Mouse (Mus musculus) Patski (cell line): ENCODE measurements around the gene C1qtnf5. TPM values are rescaled to one million over a fixed set of nuclear protein-coding genes. Genes with fewer than 3 reads are reported as not detected.
A peak's percentile ranks its signal among the peaks of the same experiment; 100 is the strongest.

Experiments used
- ATAC-seq: fragments of 100-300 bp; one replicate; pipeline ENCODE4 v1.8.0; 2021
- CTCF ChIA-PET: fragments of 350-600 bp; sonication (Branson Sonifier 250); formaldehyde crosslinking; loops from one replicate; lab custom pipeline; 2022; ENCODE audit warnings: inconsistent platforms; lab: Charles Lee
- POLR2A ChIA-PET: fragments of 350-600 bp; sonication (Branson Sonifier 250); formaldehyde crosslinking; loops from one replicate; lab custom pipeline; 2022; ENCODE audit warnings: antibody characterized with exemption, inconsistent platforms; lab: Charles Lee
- DNase-seq: peaks from one replicate; pipeline ENCODE4 v3.0.0-alpha.2; 2011; ENCODE audit warnings: low read depth, low spot score
- H3K27me3 ChIP-seq: fragments of 371-371 bp; one replicate; pipeline ENCODE4 v1.5.1; 2021
- CTCF ChIP-seq: fragments of 100-300 bp; IDR thresholded peaks from one replicate; pipeline ENCODE4 v1.5.1; 2021
- in situ Hi-C: fragments of 300-500 bp; cut with MboI; formaldehyde crosslinking; loops from 3 replicates; pipeline ENCODE4 v1.11.1; 2018; ENCODE audit warnings: low pct_unique_long_range_greater_than_20kb, mixed read lengths
- polyA plus RNA-seq: library from polyadenylated mRNA; unstranded; gene quantifications from one replicate; pipeline ENCODE4 v1.2.3, GENCODE M21; 2021

The C1qtnf5 gene
- polyA plus RNA-seq, 1 experiment from 2014 or later, result 0.15 TPM

DNA sequence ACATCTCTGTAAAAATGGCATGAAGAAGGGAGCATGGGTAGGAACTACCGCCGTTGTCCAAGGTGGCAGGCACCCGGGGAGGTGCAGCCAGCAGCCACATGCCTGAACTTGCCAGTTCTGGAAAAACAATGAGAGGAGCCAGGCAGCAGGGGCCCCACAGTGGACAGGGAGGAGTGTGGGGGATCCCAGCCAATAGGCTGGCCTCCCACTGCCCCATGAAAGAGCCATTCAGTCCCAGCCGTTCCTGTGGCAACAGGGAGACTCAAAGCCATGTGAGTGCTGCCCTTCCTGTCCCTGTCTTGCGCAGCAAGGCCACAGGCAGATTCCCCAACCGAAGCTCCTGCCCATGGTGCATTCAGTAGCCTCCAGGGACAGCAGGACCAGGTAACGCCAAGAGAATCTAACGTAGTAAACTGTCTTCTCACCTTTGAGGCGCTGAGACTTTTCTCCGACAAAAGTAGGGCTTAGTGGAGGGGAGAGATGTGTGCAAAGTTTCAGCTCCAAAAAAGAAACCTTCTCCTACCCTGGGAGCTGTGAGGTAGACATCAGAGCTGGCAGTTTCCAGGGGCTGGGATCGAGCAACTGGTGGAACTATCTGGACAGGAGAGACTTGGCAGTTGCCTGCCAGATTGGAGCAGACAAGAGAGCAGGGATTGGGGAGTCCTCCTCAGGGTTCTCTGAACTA, 35.0 kb upstream of the C1qtnf5 start:
- TF ChIP-seq CTCF, result no peak
- no peaks in the 10 kb centered on the region for H3K27me3 ChIP-seq
- ChIA-PET CTCF (no interaction called here), POLR2A (interaction anchor here (0.7 kb wide), 1 partner anchor 34 kb away, joined by 3 read pairs; no protein-coding TSS in a partner anchor)
- in situ Hi-C loops, result no loop called here
- no peak for ATAC-seq
- DNase-seq, result no peak

DNA sequence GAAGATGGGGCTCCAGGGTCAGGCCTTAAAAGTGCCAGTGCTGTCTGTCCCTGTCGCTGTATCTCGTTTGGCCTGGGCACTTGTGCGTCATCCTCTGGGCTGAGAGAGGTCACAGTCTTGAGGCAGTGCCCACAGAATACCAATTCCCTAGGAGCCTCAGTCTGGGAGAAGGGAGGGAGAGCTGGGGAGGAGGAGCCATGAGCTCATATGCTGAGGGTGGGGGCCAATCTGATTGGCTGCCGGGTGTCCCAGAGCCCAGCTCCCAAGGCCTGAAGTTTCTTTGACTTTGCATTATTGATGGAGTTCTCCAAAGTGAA, 34.5 kb upstream of the C1qtnf5 start:
- in situ Hi-C loops, result no loop called here
- DNase-seq (no peak), ATAC-seq (no peak)
- CTCF ChIA-PET, result no interaction called here
- POLR2A ChIA-PET, result no interaction called here
- no peaks in the 10 kb centered on the region for H3K27me3 ChIP-seq
- TF ChIP-seq CTCF, result no peak

DNA sequence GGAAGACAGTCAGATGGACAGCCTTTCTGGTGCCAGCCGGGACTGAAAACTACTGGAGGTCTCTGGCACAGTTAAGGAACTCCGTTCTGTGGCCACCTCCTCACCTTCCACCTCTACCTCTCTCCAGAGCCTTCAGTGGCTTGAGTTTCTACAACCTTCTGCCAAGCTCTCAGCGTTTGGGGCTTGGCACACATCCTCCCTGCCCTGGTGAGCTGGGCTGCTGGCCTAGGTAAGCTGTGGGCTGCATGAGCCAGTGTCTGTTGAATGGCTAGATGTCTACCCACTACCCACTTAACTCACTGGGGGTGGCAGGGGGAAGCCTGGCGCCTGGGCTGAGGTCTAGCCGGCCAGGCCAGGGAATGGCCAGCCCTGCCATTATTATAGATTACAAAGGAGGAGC, 33.9 kb upstream of the C1qtnf5 start:
- TF ChIP-seq CTCF, result no peak
- ChIA-PET CTCF (no interaction called here), POLR2A (no interaction called here)
- ATAC-seq (no peak), DNase-seq (no peak)
- no peaks in the 10 kb centered on the region for H3K27me3 ChIP-seq
- in situ Hi-C loops, result no loop called here

- ATAC-seq (no peak), DNase-seq (no peak)
- in situ Hi-C loops, result no loop called here
- no peaks in the 10 kb centered on the region for H3K27me3 ChIP-seq
- no peak for TF ChIP-seq CTCF
- ChIA-PET POLR2A (no interaction called here), CTCF (interaction anchor here (1.1 to 5.2 kb wide), 3 partner anchors 20 to 196 kb away, joined by 3 to 24 read pairs (median 5); no protein-coding TSS in a partner anchor)
Measured at GRCm38 (mm10) chr9:44074395-44075275, 32.4 kb upstream of the C1qtnf5 start.

DNA sequence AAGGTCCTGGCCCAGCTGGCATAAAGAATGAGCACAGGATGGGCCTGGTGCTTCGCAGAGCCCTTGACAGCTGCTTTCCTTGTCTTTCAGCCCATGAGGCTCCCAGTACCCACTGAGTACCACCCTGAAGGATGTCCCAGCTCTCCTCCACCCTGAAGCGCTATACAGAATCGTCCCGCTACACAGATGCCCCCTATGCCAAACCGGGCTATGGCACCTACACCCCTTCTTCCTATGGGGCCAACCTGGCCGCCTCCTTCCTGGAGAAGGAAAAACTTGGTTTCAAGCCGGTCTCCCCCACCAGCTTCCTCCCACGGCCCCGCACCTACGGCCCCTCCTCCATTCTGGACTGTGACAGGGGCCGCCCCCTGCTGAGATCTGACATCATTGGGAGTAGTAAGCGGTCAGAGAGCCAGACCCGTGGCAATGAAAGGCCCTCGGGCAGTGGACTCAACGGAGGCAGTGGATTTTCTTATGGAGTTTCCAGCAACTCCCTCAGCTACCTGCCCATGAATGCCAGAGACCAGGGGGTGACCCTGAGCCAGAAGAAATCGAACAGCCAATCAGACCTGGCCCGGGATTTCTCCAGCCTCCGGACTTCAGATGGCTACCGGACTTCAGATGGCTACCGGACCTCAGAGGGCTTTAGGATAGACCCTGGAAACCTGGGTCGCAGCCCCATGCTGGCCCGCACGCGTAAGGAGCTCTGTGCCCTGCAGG, 31.6 kb upstream of the C1qtnf5 start:
- H3K27me3 ChIP-seq, result no peaks in the 10 kb centered on the region
- ChIA-PET CTCF (interaction anchor here (1.1 to 5.2 kb wide), 4 partner anchors 8 to 195 kb away, joined by 3 to 24 read pairs (median 7); partner anchors contain the start of gene Usp2), POLR2A (no interaction called here)
- in situ Hi-C loops, result no loop called here
- no peak for DNase-seq
- no peak for ATAC-seq
- no peak for TF ChIP-seq CTCF

GRCm38 (mm10) chr9:44075996-44076763, 30.9 kb upstream of the C1qtnf5 start:
- POLR2A ChIA-PET, result interaction anchor here (0.6 kb wide), 1 partner anchor 231 kb away, joined by 3 read pairs; no protein-coding TSS in a partner anchor

GRCm38 (mm10) chr9:44076764-44077120, 30.3 kb upstream of the C1qtnf5 start:
- ChIA-PET POLR2A (interaction anchor here (0.6 to 1.0 kb wide), 2 partner anchors 11 to 230 kb away, joined by 3 read pairs; no protein-coding TSS in a partner anchor), CTCF (interaction anchor here (0.9 to 5.2 kb wide), 5 partner anchors 10 to 37 kb away, joined by 3 to 24 read pairs (median 6); partner anchors contain the start of genes Gm49380, Rnf26 and Usp2)
- DNase-seq (peak; percentile 82), ATAC-seq (peak; percentile 58)
- in situ Hi-C loops, result no loop called here
- no peaks in the 10 kb centered on the region for H3K27me3 ChIP-seq
- TF ChIP-seq CTCF, result no peak

More at GRCm38 (mm10) chr9:44075996-44076763, 30.9 kb upstream of the C1qtnf5 start:
- in situ Hi-C loops, result no loop called here
- DNase-seq (no peak), ATAC-seq (no peak)
- no peak for TF ChIP-seq CTCF
- no peaks in the 10 kb centered on the region for H3K27me3 ChIP-seq
- CTCF ChIA-PET, result interaction anchor here (2.1 to 5.2 kb wide), 2 partner anchors 9 to 19 kb away, joined by 9 to 24 read pairs; partner anchors contain the start of gene Usp2

DNA sequence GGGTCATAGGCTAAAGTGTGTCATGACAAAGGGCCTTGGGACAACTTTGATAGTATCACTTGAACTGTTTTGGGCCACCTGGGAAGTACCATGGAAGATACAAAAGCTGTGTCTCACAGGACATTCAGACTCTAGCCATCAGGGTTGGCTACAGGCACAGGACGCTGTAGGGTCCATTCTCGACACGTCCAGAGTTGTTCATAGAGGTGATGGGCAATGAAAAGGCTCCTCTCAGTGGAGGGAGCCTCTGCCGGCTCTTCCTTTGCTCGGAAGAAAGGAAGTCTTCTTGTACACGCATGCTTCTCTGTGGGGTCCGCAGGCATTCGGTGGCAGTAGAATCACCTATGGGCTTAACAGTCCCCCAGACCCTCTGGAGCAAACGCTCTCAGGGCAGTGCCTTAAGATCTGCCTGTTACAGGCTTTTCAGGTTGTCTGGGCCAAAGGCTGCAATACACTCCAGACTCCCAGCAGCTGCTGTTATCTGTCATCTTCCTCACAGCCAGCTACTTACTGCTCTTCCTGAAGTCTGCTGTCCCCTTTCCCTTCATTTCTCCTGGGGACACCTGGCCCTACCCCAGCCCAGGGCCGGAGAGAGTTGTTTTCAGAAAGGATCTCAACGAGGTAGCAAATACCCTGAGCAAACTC, 29.7 kb upstream of the C1qtnf5 start:
- POLR2A ChIA-PET, result interaction anchor here (1.0 kb wide), 1 partner anchor 11 kb away, joined by 3 read pairs; no protein-coding TSS in a partner anchor
- DNase-seq (no peak), ATAC-seq (no peak)
- in situ Hi-C loops, result no loop called here
- TF ChIP-seq CTCF, result no peak
- CTCF ChIA-PET, result interaction anchor here (0.9 to 5.2 kb wide), 5 partner anchors 9 to 36 kb away, joined by 3 to 24 read pairs (median 6); partner anchors contain the start of genes Gm49380, Rnf26 and Usp2
- no peaks in the 10 kb centered on the region for H3K27me3 ChIP-seq
